Mouse (Mus musculus) left cerebral cortex, adult 2 months (tissue): ENCODE data around the gene Gpm6a. TPM values are rescaled to one million over a fixed set of nuclear protein-coding genes. Genes with fewer than 3 reads are reported as not detected.

Experiments
- DNase-seq, 2 experiments: peaks; one replicate each; pipeline ENCODE4 v3.0.0; 2021 to 2022; ENCODE audit warnings: low spot score in 2 of 2, mixed read lengths in 1 of 2; ENCODE audit errors: extremely low spot score in 1 of 2
- H3K27ac ChIP-seq: fragments of 200-600 bp; 2 replicates; pipeline ENCODE4 v1.8.1; 2022
- H3K4me3 ChIP-seq: fragments of 200-600 bp; 2 replicates; pipeline ENCODE4 v1.8.1; 2022
- CTCF ChIP-seq: fragments of 200-600 bp; IDR thresholded peaks from 2 replicates; pipeline ENCODE4 v1.8.1; 2022; ENCODE audit warnings: antibody characterized with exemption, mild to moderate bottlenecking, moderate library complexity
- intact Hi-C: fragments of 180-260 bp; cut with DNase I; formaldehyde crosslinking; loops from one replicate; pipeline ENCODE4 v1.15.1; 2025
- total RNA-seq, 2 experiments: library from RNA; stranded (reverse); gene quantifications; 2 replicates each; pipeline ENCODE4 v1.2.3; 2021

Gene Gpm6a
- total RNA-seq, 2 experiments from 2014 or later: 934 to 993 TPM

- intact Hi-C loops: no loop called here
- no peak overlapping the region for H3K4me3 ChIP-seq
- TF ChIP-seq CTCF: no peak
- no peak overlapping the region for H3K27ac ChIP-seq
- no peak for DNase-seq
These were observed 148.4 kb downstream of the Gpm6a start for GRCm38 (mm10) chr8:55103065-55103464.

GRCm38 (mm10) chr8:55103891-55104481 lies 149.3 kb downstream of the Gpm6a start:
- no peak overlapping the region for H3K4me3 ChIP-seq
- TF ChIP-seq CTCF: peak; percentile 65
- intact Hi-C loops: loop anchor here (1.0 kb wide), 2 partner anchors 368 to 443 kb away; no protein-coding TSS in a partner anchor
- no peak overlapping the region for H3K27ac ChIP-seq
- DNase-seq: no peak

Other genes with a start within 250 kb of the Gpm6a start
- 10 to 100 TPM; 40.9 to 44.5 TPM for gene Wdr17, start 67.7 kb upstream of the Gpm6a start, total RNA-seq